Mouse (Mus musculus) neutrophil, adult 5-6 weeks (primary cell): Measurements from ENCODE around the gene Kif1b. TPM values are rescaled to one million over a fixed set of nuclear protein-coding genes. Genes with fewer than 3 reads are reported as not detected.
"Not testable (repeated sequence)": the region's sequence is repeated elsewhere in the genome, so short reads cannot be mapped to it uniquely, and the experiment has no call there.

Experiments
- ATAC-seq: fragments of 151-379, 151-347 bp; 2 replicates; pipeline ENCODE4 v1.8.0; 2017; ENCODE audit warnings: mild to moderate bottlenecking, moderate TSS enrichment; ENCODE audit not compliant: insufficient number of reproducible peaks, poor library complexity, low FRiP score, severe bottlenecking; ENCODE audit errors: extremely low read depth
- total RNA-seq: library from RNA; stranded (forward); fragments of 200-1000 nt; gene quantifications from 2 replicates; pipeline ENCODE4 v1.2.3, GENCODE M21; 2017

Kif1b gene
- total RNA-seq, 1 experiment from 2014 or later: 51.4 TPM

- no peak for ATAC-seq
Measured at GRCm38 (mm10) chr4:149182755-149183154, 124.7 kb downstream of the Kif1b start.

GRCm38 (mm10) chr4:149182192-149182591 is 125.3 kb downstream of the Kif1b start:
- ATAC-seq: no peak

- no peak for ATAC-seq
Measured at GRCm38 (mm10) chr4:149179573-149179972, 127.9 kb downstream of the Kif1b start.

GRCm38 (mm10) chr4:149179160-149179559 is 128.3 kb downstream of the Kif1b start:
- ATAC-seq: no peak

- ATAC-seq: no peak
Measured at GRCm38 (mm10) chr4:149178328-149178727, 129.2 kb downstream of the Kif1b start.

- no peak for ATAC-seq
Measured at GRCm38 (mm10) chr4:149177046-149177445, 130.4 kb downstream of the Kif1b start.

- ATAC-seq: no peak
Measured at GRCm38 (mm10) chr4:149176645-149177044, 130.8 kb downstream of the Kif1b start.

- ATAC-seq: no peak
Measured at GRCm38 (mm10) chr4:149173661-149174060, 133.8 kb downstream of the Kif1b start.

- no peak for ATAC-seq
Measured at GRCm38 (mm10) chr4:149172666-149173065, 134.8 kb downstream of the Kif1b start.

GRCm38 (mm10) chr4:149172083-149172482 is 135.4 kb downstream of the Kif1b start:
- no peak for ATAC-seq

- peak; percentile 25; the same call in 1 of the 2 replicates for ATAC-seq
Measured at GRCm38 (mm10) chr4:149171581-149171981, 135.9 kb downstream of the Kif1b start.

GRCm38 (mm10) chr4:149170394-149170931 is 137.0 kb downstream of the Kif1b start:
- ATAC-seq: peak; percentile 16; the same call in 1 of the 2 replicates

GRCm38 (mm10) chr4:149169926-149170325 is 137.6 kb downstream of the Kif1b start:
- not testable (repeated sequence) for ATAC-seq

- ATAC-seq: no peak
Measured at GRCm38 (mm10) chr4:149168016-149168415, 139.5 kb downstream of the Kif1b start.

- ATAC-seq: peak; percentile 0; the same call in 1 of the 2 replicates
Measured at GRCm38 (mm10) chr4:149166957-149167611, 140.4 kb downstream of the Kif1b start.

GRCm38 (mm10) chr4:149166215-149166946 is 141.1 kb downstream of the Kif1b start, which contains the start of gene Pgd:
TSS of gene Pgd (minus strand) at chr4:149166771.
- ATAC-seq: peak; percentile 94

- no peak for ATAC-seq
Measured at GRCm38 (mm10) chr4:149164150-149164549, 143.3 kb downstream of the Kif1b start.

GRCm38 (mm10) chr4:149163196-149163595 is 144.3 kb downstream of the Kif1b start:
- peak; percentile 13; the same call in 1 of the 2 replicates for ATAC-seq

GRCm38 (mm10) chr4:149161166-149161565 is 146.3 kb downstream of the Kif1b start:
- peak; percentile 58; the same call in 1 of the 2 replicates for ATAC-seq

- ATAC-seq: no peak
Measured at GRCm38 (mm10) chr4:149159891-149160290, 147.6 kb downstream of the Kif1b start.
